Mouse (Mus musculus): ENCODE measurements around the gene Rapgef4. TPM values are rescaled to one million over a fixed set of nuclear protein-coding genes. Genes with fewer than 3 reads are reported as not detected.
A peak's percentile ranks its signal among the peaks of the same experiment; 100 is the strongest.

The Rapgef4 gene
- polyA plus RNA-seq, 1 experiment from 2014 or later: 4.8 TPM

GRCm38 (mm10) chr2:72235361-72235901, 254.4 kb downstream of the Rapgef4 start:
- Histone ChIP-seq H3K27ac (replicated peaks) (no peak overlapping the region), H3K27me3 (peaks cover 11% of the 10 kb centered on the region; the same call in 1 of the 2 replicates)

GRCm38 (mm10) chr2:72238421-72238820, 257.4 kb downstream of the Rapgef4 start:
- ATAC-seq (ENCODE audit: low FRiP score, low read depth): no peak
- H3K27me3 ChIP-seq: peaks cover 7% of the 10 kb centered on the region; the same call in 1 of the 2 replicates
- 84% methylated on average over 2 of the region's 2 CpGs for WGBS
- no peak overlapping the region for H3K9ac ChIP-seq (replicated peaks)
- H3K9me3 ChIP-seq: no peaks in the 10 kb centered on the region
- H3K36me3 ChIP-seq: no peaks in the 10 kb centered on the region
- no peak overlapping the region for H3K4me2 ChIP-seq (replicated peaks)
- H3K4me3 ChIP-seq: no peak overlapping the region
- peaks cover 19% of the 10 kb centered on the region; the same call in 1 of the 2 replicates for H3K4me1 ChIP-seq
- H3K27ac ChIP-seq (replicated peaks): no peak overlapping the region

More at GRCm38 (mm10) chr2:72235361-72235901, 254.4 kb downstream of the Rapgef4 start:
- H3K4me2 ChIP-seq (replicated peaks): no peak overlapping the region
- WGBS: 51% methylated on average over 12 of the region's 12 CpGs
- no peak overlapping the region for H3K4me3 ChIP-seq
- no peaks in the 10 kb centered on the region for H3K9me3 ChIP-seq
- H3K36me3 ChIP-seq: no peaks in the 10 kb centered on the region
- ATAC-seq (ENCODE audit: low FRiP score, low read depth): no peak
- H3K9ac ChIP-seq (replicated peaks): no peak overlapping the region
- H3K4me1 ChIP-seq: peaks cover 10% of the 10 kb centered on the region; the same call in 1 of the 2 replicates

- WGBS: 68% methylated on average over 11 of the region's 11 CpGs
- H3K9me3 ChIP-seq: no peaks in the 10 kb centered on the region
- ATAC-seq (ENCODE audit: low FRiP score, low read depth): no peak
Measured at GRCm38 (mm10) chr2:72238925-72239324, 257.9 kb downstream of the Rapgef4 start.

GRCm38 (mm10) chr2:72239456-72239855, 258.4 kb downstream of the Rapgef4 start:
- 91% methylated on average over 8 of the region's 8 CpGs for whole genome bisulfite sequencing
- ATAC-seq (ENCODE audit: low FRiP score, low read depth): no peak
- no peaks in the 10 kb centered on the region for H3K36me3 ChIP-seq
- H3K9ac ChIP-seq (replicated peaks): no peak overlapping the region
- no peak overlapping the region for H3K27ac ChIP-seq (replicated peaks)
- H3K4me1 ChIP-seq: peaks cover 19% of the 10 kb centered on the region; the same call in 1 of the 2 replicates
- H3K9me3 ChIP-seq: no peaks in the 10 kb centered on the region
- H3K4me3 ChIP-seq: no peak overlapping the region
- H3K27me3 ChIP-seq: no peaks in the 10 kb centered on the region
- no peak overlapping the region for H3K4me2 ChIP-seq (replicated peaks)

More at GRCm38 (mm10) chr2:72238925-72239324, 257.9 kb downstream of the Rapgef4 start:
- Histone ChIP-seq H3K9ac (replicated peaks) (no peak overlapping the region), H3K4me1 (peaks cover 19% of the 10 kb centered on the region; the same call in 1 of the 2 replicates), H3K27ac (replicated peaks) (no peak overlapping the region), H3K4me2 (replicated peaks) (no peak overlapping the region), H3K27me3 (peaks cover 2% of the 10 kb centered on the region; the same call in 1 of the 2 replicates), H3K36me3 (no peaks in the 10 kb centered on the region), H3K4me3 (no peak overlapping the region)

GRCm38 (mm10) chr2:72239993-72240392, 259.0 kb downstream of the Rapgef4 start:
- Histone ChIP-seq H3K36me3 (no peaks in the 10 kb centered on the region), H3K4me2 (replicated peaks) (no peak overlapping the region), H3K4me1 (peaks cover 19% of the 10 kb centered on the region; the same call in 1 of the 2 replicates), H3K27ac (replicated peaks) (no peak overlapping the region), H3K27me3 (no peaks in the 10 kb centered on the region), H3K4me3 (no peak overlapping the region), H3K9me3 (no peaks in the 10 kb centered on the region), H3K9ac (replicated peaks) (no peak overlapping the region)
- no peak for ATAC-seq (ENCODE audit: low FRiP score, low read depth)
- 77% methylated on average over 7 of the region's 7 CpGs for WGBS

- Histone ChIP-seq H3K27me3 (no peaks in the 10 kb centered on the region), H3K9me3 (no peaks in the 10 kb centered on the region), H3K27ac (replicated peaks) (no peak overlapping the region), H3K36me3 (no peaks in the 10 kb centered on the region), H3K4me2 (replicated peaks) (no peak overlapping the region), H3K4me3 (no peak overlapping the region), H3K4me1 (peaks cover 13% of the 10 kb centered on the region; the same call in 1 of the 2 replicates), H3K9ac (replicated peaks) (no peak overlapping the region)
- WGBS: 83% methylated on average over 7 of the region's 7 CpGs
- ATAC-seq (ENCODE audit: low FRiP score, low read depth): no peak
Measured at GRCm38 (mm10) chr2:72240691-72241090, 259.7 kb downstream of the Rapgef4 start.

GRCm38 (mm10) chr2:72241714-72242472, 260.9 kb downstream of the Rapgef4 start:
- ATAC-seq (ENCODE audit: low FRiP score, low read depth): peak; percentile 19; the same call in 1 of the 2 replicates
- no peak overlapping the region for H3K4me3 ChIP-seq
- H3K27ac ChIP-seq (replicated peaks): no peak overlapping the region
- H3K36me3 ChIP-seq: no peaks in the 10 kb centered on the region
- H3K4me2 ChIP-seq (replicated peaks): peak overlapping the region; percentile 23; the same call in 1 of the 2 replicates
- peaks cover 12% of the 10 kb centered on the region; the same call in 1 of the 2 replicates for H3K4me1 ChIP-seq
- H3K9me3 ChIP-seq: no peaks in the 10 kb centered on the region
- 54% methylated on average over 14 of the region's 14 CpGs for WGBS
- no peak overlapping the region for H3K9ac ChIP-seq (replicated peaks)
- no peaks in the 10 kb centered on the region for H3K27me3 ChIP-seq

GRCm38 (mm10) chr2:72242910-72243675, 262.1 kb downstream of the Rapgef4 start:
- H3K27ac ChIP-seq (replicated peaks): no peak overlapping the region
- no peak overlapping the region for H3K4me2 ChIP-seq (replicated peaks)
- no peak overlapping the region for H3K4me3 ChIP-seq
- no peaks in the 10 kb centered on the region for H3K36me3 ChIP-seq
- no peaks in the 10 kb centered on the region for H3K27me3 ChIP-seq
- ATAC-seq (ENCODE audit: low FRiP score, low read depth): no peak
- no peak overlapping the region for H3K9ac ChIP-seq (replicated peaks)
- H3K9me3 ChIP-seq: no peaks in the 10 kb centered on the region
- WGBS: 33% methylated on average over 12 of the region's 12 CpGs
- H3K4me1 ChIP-seq: peaks cover 12% of the 10 kb centered on the region; the same call in 1 of the 2 replicates

- Histone ChIP-seq H3K4me3 (no peak overlapping the region), H3K27me3 (no peaks in the 10 kb centered on the region), H3K4me2 (replicated peaks) (no peak overlapping the region), H3K9me3 (no peaks in the 10 kb centered on the region), H3K4me1 (peaks cover 9% of the 10 kb centered on the region; the same call in 1 of the 2 replicates), H3K9ac (replicated peaks) (no peak overlapping the region), H3K36me3 (no peaks in the 10 kb centered on the region), H3K27ac (replicated peaks) (no peak overlapping the region)
- 75% methylated on average over 4 of the region's 4 CpGs for WGBS
- no peak for ATAC-seq (ENCODE audit: low FRiP score, low read depth)
Measured at GRCm38 (mm10) chr2:72245631-72246030, 264.6 kb downstream of the Rapgef4 start.

GRCm38 (mm10) chr2:72246376-72246775, 265.3 kb downstream of the Rapgef4 start:
- WGBS: 89% methylated on average over 11 of the region's 11 CpGs
- H3K9me3 ChIP-seq: no peaks in the 10 kb centered on the region
- ATAC-seq (ENCODE audit: low FRiP score, low read depth): no peak
- H3K27ac ChIP-seq (replicated peaks): no peak overlapping the region
- H3K4me3 ChIP-seq: no peak overlapping the region
- no peak overlapping the region for H3K4me2 ChIP-seq (replicated peaks)
- H3K27me3 ChIP-seq: no peaks in the 10 kb centered on the region
- no peaks in the 10 kb centered on the region for H3K36me3 ChIP-seq
- H3K4me1 ChIP-seq: peaks cover 9% of the 10 kb centered on the region; the same call in 1 of the 2 replicates
- no peak overlapping the region for H3K9ac ChIP-seq (replicated peaks)

- no peaks in the 10 kb centered on the region for H3K9me3 ChIP-seq
- no peak for ATAC-seq (ENCODE audit: low FRiP score, low read depth)
- H3K27me3 ChIP-seq: no peaks in the 10 kb centered on the region
- WGBS: 90% methylated on average over 6 of the region's 6 CpGs
- peaks cover 8% of the 10 kb centered on the region for H3K4me1 ChIP-seq
- no peak overlapping the region for H3K4me2 ChIP-seq (replicated peaks)
- no peak overlapping the region for H3K9ac ChIP-seq (replicated peaks)
- no peak overlapping the region for H3K27ac ChIP-seq (replicated peaks)
- no peak overlapping the region for H3K4me3 ChIP-seq
- no peaks in the 10 kb centered on the region for H3K36me3 ChIP-seq
Measured at GRCm38 (mm10) chr2:72247819-72248218, 266.8 kb downstream of the Rapgef4 start.

All from midbrain, embryonic 12.5 days (tissue).